Mouse (Mus musculus) heart, embryonic 15.5 days (tissue): ENCODE results near the gene Tnxb. TPM values are rescaled to one million over a fixed set of nuclear protein-coding genes. Genes with fewer than 3 reads are reported as not detected.
"Not testable (repeated sequence)": the region's sequence is repeated elsewhere in the genome, so short reads cannot be mapped to it uniquely, and the experiment has no call there.

Experiments used
- ATAC-seq: fragments of 200-750 bp; cut with Nextera tagmentation; replicated peaks from 2 replicates; pipeline ENCODE4 v1.8.0; 2017; ENCODE audit warnings: low read depth, moderate TSS enrichment; ENCODE audit not compliant: insufficient number of reproducible peaks, insufficient read depth, low FRiP score
- H3K27ac ChIP-seq: fragments of 300-500 bp; sonication (generic); 2 replicates; pipeline ENCODE4 v1.5.1; 2015; ENCODE audit warnings: mild to moderate bottlenecking, inconsistent platforms
- H3K27me3 ChIP-seq: fragments of 300-500 bp; sonication (generic); 2 replicates; pipeline ENCODE4 v1.6.1; 2015; ENCODE audit warnings: inconsistent platforms
- H3K36me3 ChIP-seq: fragments of 300-500 bp; sonication (generic); 2 replicates; pipeline ENCODE4 v1.6.1; 2015; ENCODE audit warnings: mild to moderate bottlenecking, inconsistent platforms
- H3K4me1 ChIP-seq: fragments of 300-500 bp; sonication (generic); replicated peaks from 2 replicates; pipeline ENCODE4 v1.6.1; 2015; ENCODE audit warnings: inconsistent platforms
- H3K4me2 ChIP-seq: fragments of 300-500 bp; sonication (generic); 2 replicates; pipeline ENCODE4 v1.6.1; 2015; ENCODE audit warnings: inconsistent platforms, mild to moderate bottlenecking, moderate library complexity
- H3K4me3 ChIP-seq: fragments of 300-500 bp; sonication (generic); 2 replicates; pipeline ENCODE4 v1.5.1; 2015; ENCODE audit warnings: mild to moderate bottlenecking, inconsistent platforms
- H3K9ac ChIP-seq: fragments of 300-500 bp; sonication (generic); 2 replicates; pipeline ENCODE4 v1.6.1; 2015; ENCODE audit warnings: mild to moderate bottlenecking, inconsistent platforms
- H3K9me3 ChIP-seq: fragments of 300-500 bp; sonication (generic); replicated peaks from 2 replicates; pipeline ENCODE4 v1.6.1; 2016; ENCODE audit warnings: inconsistent platforms
- WGBS: fragments of 180-500 bp; shearing (Covaris S2); methylation state at CpG from one replicate; pipeline ENCODE4 v1.1.7; 2015; ENCODE audit warnings: mixed read lengths; 5-methylcytosine and 5-hydroxymethylcytosine counted together
- polyA plus RNA-seq: library from polyadenylated mRNA; unstranded; fragments of >200 nt; fragmentation: Nextera tagmentation; extraction: Ambion mirVana; gene quantifications from 2 replicates; pipeline ENCODE4 v1.2.1, GENCODE M21; 2015

Tnxb gene
- polyA plus RNA-seq, 1 experiment from 2014 or later: 2.3 TPM

- no peaks in the 10 kb centered on the region for H3K4me1 ChIP-seq
- H3K9ac ChIP-seq: no peak within 1 kb of the TSS
- WGBS: 75% methylated on average over 7 of the region's 7 CpGs
- no peak for ATAC-seq
- H3K4me2 ChIP-seq: no peak within 1 kb of the TSS
- no peaks in the 10 kb centered on the region for H3K36me3 ChIP-seq
- H3K27me3 ChIP-seq: no peaks in the 10 kb centered on the region
- H3K4me3 ChIP-seq: no peak within 1 kb of the TSS
- no peak within 1 kb of the TSS for H3K27ac ChIP-seq
- H3K9me3 ChIP-seq: peaks cover 2% of the 10 kb centered on the region; the same call in 1 of the 2 replicates
Measured at GRCm38 (mm10) chr17:34743719-34744118, 73.4 kb downstream of the Tnxb start, which contains the start of gene C4b. TSS of gene C4b (minus strand) at chr17:34743882.

GRCm38 (mm10) chr17:34744206-34744605 is 73.9 kb downstream of the Tnxb start:
- Histone ChIP-seq H3K27me3 (no peaks in the 10 kb centered on the region), H3K9ac (no peak overlapping the region), H3K4me2 (no peak overlapping the region), H3K4me3 (no peak overlapping the region), H3K9me3 (peaks cover 5% of the 10 kb centered on the region), H3K4me1 (no peaks in the 10 kb centered on the region), H3K36me3 (no peaks in the 10 kb centered on the region), H3K27ac (no peak overlapping the region)
- 68% methylated on average over 6 of the region's 6 CpGs for WGBS
- ATAC-seq: no peak

- 82% methylated on average over 6 of the region's 6 CpGs for WGBS
- not testable (repeated sequence) for H3K27me3 ChIP-seq, ATAC-seq, H3K9ac ChIP-seq, H3K27ac ChIP-seq, H3K36me3 ChIP-seq, H3K4me3 ChIP-seq, H3K4me2 ChIP-seq, H3K9me3 ChIP-seq, H3K4me1 ChIP-seq
Measured at GRCm38 (mm10) chr17:34744611-34745010, 74.3 kb downstream of the Tnxb start.

- not testable (repeated sequence) for H3K4me3 ChIP-seq, H3K4me1 ChIP-seq, H3K36me3 ChIP-seq, H3K27me3 ChIP-seq, H3K4me2 ChIP-seq, H3K9ac ChIP-seq, H3K27ac ChIP-seq, ATAC-seq
- 81% methylated on average over 4 of the region's 4 CpGs for WGBS
- H3K9me3 ChIP-seq: peaks cover 10% of the 10 kb centered on the region
Measured at GRCm38 (mm10) chr17:34745166-34745565, 74.8 kb downstream of the Tnxb start.

GRCm38 (mm10) chr17:34746531-34746930 is 76.2 kb downstream of the Tnxb start:
- Histone ChIP-seq H3K36me3 (no peaks in the 10 kb centered on the region), H3K27me3 (no peaks in the 10 kb centered on the region), H3K4me3 (no peak overlapping the region), H3K9ac (no peak overlapping the region), H3K4me2 (no peak overlapping the region), H3K4me1 (no peaks in the 10 kb centered on the region), H3K9me3 (peaks cover 10% of the 10 kb centered on the region), H3K27ac (no peak overlapping the region)
- 64% methylated on average over 5 of the region's 5 CpGs for WGBS
- ATAC-seq: no peak

- no peak overlapping the region for H3K27ac ChIP-seq
- H3K36me3 ChIP-seq: no peaks in the 10 kb centered on the region
- H3K9me3 ChIP-seq: no peaks in the 10 kb centered on the region
- no peak for ATAC-seq
- no peak overlapping the region for H3K4me2 ChIP-seq
- H3K4me3 ChIP-seq: no peak overlapping the region
- H3K9ac ChIP-seq: no peak overlapping the region
- H3K4me1 ChIP-seq: no peaks in the 10 kb centered on the region
- WGBS: 64% methylated on average over 3 of the region's 3 CpGs
- H3K27me3 ChIP-seq: no peaks in the 10 kb centered on the region
Measured at GRCm38 (mm10) chr17:34761471-34761870, 91.1 kb downstream of the Tnxb start.

Other genes starting within 250 kb of the Tnxb start
- gene Btnl4, start 193.2 kb upstream of the Tnxb start, polyA plus RNA-seq: not detected in 2 replicates
- gene Btnl6, start 153.2 kb upstream of the Tnxb start, polyA plus RNA-seq: not detected in 2 replicates
- gene Notch4, start 106.3 kb upstream of the Tnxb start, polyA plus RNA-seq: 5.8 and 7.8 TPM in 2 replicates
- gene Gpsm3, start 80.7 kb upstream of the Tnxb start, polyA plus RNA-seq: 5.5 and 13.1 TPM in 2 replicates
- gene Pbx2, start 79.3 kb upstream of the Tnxb start, polyA plus RNA-seq: 4.8 and 5.5 TPM in 2 replicates
- gene Ager, start 72.7 kb upstream of the Tnxb start, polyA plus RNA-seq: 6.4 and 12.3 TPM in 2 replicates
- 99.7 and 111 TPM in 2 replicates for gene Rnf5, start 66.8 kb upstream of the Tnxb start, polyA plus RNA-seq
- gene Agpat1, start 66.3 kb upstream of the Tnxb start, polyA plus RNA-seq: 45.7 and 53.9 TPM in 2 replicates
- 1.3 and 2.2 TPM in 2 replicates for gene Egfl8, start 54.6 kb upstream of the Tnxb start, polyA plus RNA-seq
- 22.9 and 24.8 TPM in 2 replicates for gene Ppt2, start 42.0 kb upstream of the Tnxb start, polyA plus RNA-seq
- 0.42 and 1.2 TPM in 2 replicates for gene Prrt1, start 41.0 kb upstream of the Tnxb start, polyA plus RNA-seq
- 10.7 and 12.9 TPM in 2 replicates for gene Fkbpl, start 25.8 kb upstream of the Tnxb start, polyA plus RNA-seq
- gene Atf6b, start 23.4 kb upstream of the Tnxb start, polyA plus RNA-seq: 39.6 and 54.5 TPM in 2 replicates
- 0.53 and 0.77 TPM in 2 replicates for gene C4b, start 73.3 kb downstream of the Tnxb start, polyA plus RNA-seq
- 0.93 TPM in 1 of 2 replicates, not detected in the other for gene Cyp21a1, start 134.0 kb downstream of the Tnxb start, polyA plus RNA-seq
- gene Stk19, start 166.4 kb downstream of the Tnxb start, polyA plus RNA-seq: 19.4 and 23.4 TPM in 2 replicates
- gene Dxo, start 166.5 kb downstream of the Tnxb start, polyA plus RNA-seq: 32.0 and 40.8 TPM in 2 replicates
- 23.6 and 35.9 TPM in 2 replicates for gene Skiv2l, start 179.7 kb downstream of the Tnxb start, polyA plus RNA-seq
- 53.3 and 70.9 TPM in 2 replicates for gene Nelfe, start 179.9 kb downstream of the Tnxb start, polyA plus RNA-seq
- gene Cfb, start 192.0 kb downstream of the Tnxb start, polyA plus RNA-seq: 1.8 and 4.3 TPM in 2 replicates
- 1.1 and 1.8 TPM in 2 replicates for gene Zbtb12, start 208.9 kb downstream of the Tnxb start, polyA plus RNA-seq
- not detected in 2 replicates for gene Gm20547, start 211.5 kb downstream of the Tnxb start, polyA plus RNA-seq
- 2.0 and 3.3 TPM in 2 replicates for gene C2, start 227.7 kb downstream of the Tnxb start, polyA plus RNA-seq
- gene Ehmt2, start 227.9 kb downstream of the Tnxb start, polyA plus RNA-seq: 31.7 and 48.8 TPM in 2 replicates
- gene Slc44a4, start 243.9 kb downstream of the Tnxb start, polyA plus RNA-seq: 0.08 TPM in 1 of 2 replicates, not detected in the other